Mouse (Mus musculus): ENCODE measurements around the gene Fbxw26. TPM values are rescaled to one million over a fixed set of nuclear protein-coding genes. Genes with fewer than 3 reads are reported as not detected.
"Not testable (repeated sequence)": the region's sequence is repeated elsewhere in the genome, so short reads cannot be mapped to it uniquely, and the experiment has no call there.

Gene Fbxw26
- not detected in 2 replicates for polyA plus RNA-seq (2012; rRNA removed)

DNA sequence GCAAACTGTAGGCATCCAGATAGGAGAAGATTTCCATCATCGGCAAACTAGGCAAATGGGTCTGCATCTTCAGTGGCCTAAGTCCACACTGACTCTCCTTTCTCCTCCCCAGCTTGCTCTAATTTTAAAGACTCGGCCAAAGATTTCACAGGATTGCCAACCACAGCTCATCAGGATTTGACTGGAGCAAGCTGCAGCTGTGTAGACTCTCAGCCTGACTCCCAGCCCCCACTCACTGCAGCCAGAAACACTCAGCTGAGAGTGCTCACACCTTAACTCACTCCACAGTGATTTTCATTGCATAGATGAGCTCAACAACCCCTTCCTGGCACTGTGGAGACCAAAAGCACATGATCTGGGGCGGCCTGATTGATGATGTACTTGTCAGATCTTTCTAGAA, at the start of gene Fbxw26:
Fbxw26 (minus strand) TSS at position 101 of the 400 bp plus-strand sequence.
- H3K4me3 ChIP-seq (replicated peaks; ENCODE audit: insufficient read depth, low read depth, low read length); H3K27ac ChIP-seq (ENCODE audit: insufficient read depth, low read length); H3K27me3 ChIP-seq (ENCODE audit: control insufficient read depth, insufficient read depth, low read length); DNase-seq; H3K4me1 ChIP-seq (ENCODE audit: control insufficient read depth, insufficient read depth, low read length): not testable (repeated sequence)
- WGBS = 78% methylated on average over 3 of the region's 3 CpGs

DNA sequence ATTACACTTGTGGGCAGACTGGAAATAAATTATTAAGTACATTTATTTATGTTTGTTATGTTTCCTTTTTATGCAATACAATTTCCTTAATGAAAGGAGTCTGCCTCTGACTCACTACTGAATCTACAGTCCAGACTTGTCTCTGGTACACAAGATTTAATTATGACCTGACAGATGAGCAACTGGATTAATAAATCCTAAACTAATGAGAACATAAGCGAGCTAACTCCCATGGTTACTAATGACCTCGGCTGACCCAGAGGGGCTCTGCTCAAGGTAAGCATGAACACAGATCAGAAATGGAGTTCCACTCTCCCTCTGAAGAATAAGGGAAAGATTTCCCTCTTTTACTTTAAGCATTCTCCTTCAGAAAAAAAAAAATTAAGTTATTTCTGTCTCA, 49.3 kb upstream of the Fbxw26 start:
- Histone ChIP-seq H3K27ac (ENCODE audit: insufficient read depth, low read length) (no peak overlapping the region), H3K27me3 (ENCODE audit: control insufficient read depth, insufficient read depth, low read length) (no peaks in the 10 kb centered on the region), H3K4me1 (ENCODE audit: control insufficient read depth, insufficient read depth, low read length) (no peaks in the 10 kb centered on the region), H3K4me3 (replicated peaks; ENCODE audit: insufficient read depth, low read depth, low read length) (no peak overlapping the region)
- 74% methylated on average over 2 of the region's 2 CpGs for WGBS
- DNase-seq = no peak
- TF ChIP-seq POLR2A (IDR thresholded peaks at IDR 0.05; ENCODE audit: borderline replicate concordance, insufficient read depth, low read length) (no peak), CTCF (IDR thresholded peaks at IDR 0.05; ENCODE audit: borderline replicate concordance, insufficient read depth, low read depth, low read length) (no peak)

- not testable (repeated sequence) for H3K27me3 ChIP-seq (ENCODE audit: control insufficient read depth, insufficient read depth, low read length); H3K27ac ChIP-seq (ENCODE audit: insufficient read depth, low read length); H3K4me3 ChIP-seq (replicated peaks; ENCODE audit: insufficient read depth, low read depth, low read length); H3K4me1 ChIP-seq (ENCODE audit: control insufficient read depth, insufficient read depth, low read length); DNase-seq
- 80% methylated on average over 4 of the region's 4 CpGs for WGBS
Measured at GRCm38 (mm10) chr9:109790570-109790969, 44.7 kb upstream of the Fbxw26 start, which contains the start of gene Fbxw27. Gene Fbxw27 (minus strand): TSS chr9:109790670.

GRCm38 (mm10) chr9:109766841-109767240, 21.0 kb upstream of the Fbxw26 start:
- WGBS = 60% methylated on average over 1 of the region's 1 CpGs
- H3K27me3 ChIP-seq (ENCODE audit: control insufficient read depth, insufficient read depth, low read length); H3K4me1 ChIP-seq (ENCODE audit: control insufficient read depth, insufficient read depth, low read length); H3K4me3 ChIP-seq (replicated peaks; ENCODE audit: insufficient read depth, low read depth, low read length); DNase-seq; H3K27ac ChIP-seq (ENCODE audit: insufficient read depth, low read length): not testable (repeated sequence)

DNA sequence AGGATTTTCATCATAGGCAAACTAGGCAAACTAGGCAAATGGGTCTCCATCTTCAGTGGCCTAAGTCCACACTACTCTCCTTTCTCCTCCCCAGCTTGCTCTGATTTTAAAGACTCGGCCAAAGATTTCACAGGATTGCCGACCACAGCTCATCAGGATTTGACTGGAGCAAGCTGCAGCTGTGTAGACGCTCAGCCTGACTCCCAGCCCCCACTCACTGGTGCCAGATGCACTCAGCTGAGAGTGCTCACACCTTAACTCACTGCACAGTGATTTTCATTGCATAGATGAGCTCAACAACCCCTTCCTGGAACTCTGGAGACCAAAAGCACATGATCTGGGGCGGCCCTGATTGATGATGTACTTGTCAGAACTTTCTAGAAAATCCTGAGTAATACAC, 43.3 kb downstream of the Fbxw26 start, which contains the start of gene Fbxw18:
Fbxw18 (minus strand) TSS at position 101 of the 400 bp plus-strand sequence.
- not testable (repeated sequence) for H3K27me3 ChIP-seq (ENCODE audit: control insufficient read depth, insufficient read depth, low read length); H3K27ac ChIP-seq (ENCODE audit: insufficient read depth, low read length); H3K4me1 ChIP-seq (ENCODE audit: control insufficient read depth, insufficient read depth, low read length); H3K4me3 ChIP-seq (replicated peaks; ENCODE audit: insufficient read depth, low read depth, low read length); DNase-seq
- 71% methylated on average over 4 of the region's 4 CpGs for WGBS

DNA sequence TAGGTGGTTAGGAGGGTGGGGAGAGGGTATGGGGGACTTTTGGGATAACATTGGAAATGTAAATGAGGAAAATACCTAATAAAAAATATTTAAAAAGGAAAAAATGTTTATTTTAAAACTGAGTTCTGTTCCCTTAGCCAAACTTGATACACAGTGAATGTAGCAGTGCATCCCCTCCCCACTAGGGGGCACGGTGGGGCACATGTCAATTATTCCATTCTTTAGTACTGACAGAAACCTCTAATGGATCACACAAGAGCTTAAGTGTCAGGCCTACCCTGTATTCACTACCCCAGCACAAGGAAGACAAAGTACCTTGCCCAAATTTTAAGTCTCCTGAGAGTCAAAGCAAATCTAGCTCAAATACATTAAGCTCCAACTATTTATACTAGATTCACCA, 60.6 kb downstream of the Fbxw26 start:
- no peaks in the 10 kb centered on the region for H3K27me3 ChIP-seq (ENCODE audit: control insufficient read depth, insufficient read depth, low read length)
- DNase-seq = peak; percentile 8 to 20
- H3K27ac ChIP-seq (ENCODE audit: insufficient read depth, low read length) = no peak overlapping the region
- WGBS = 7% methylated on average over 1 of the region's 1 CpGs
- H3K4me1 ChIP-seq (ENCODE audit: control insufficient read depth, insufficient read depth, low read length) = no peaks in the 10 kb centered on the region
- TF ChIP-seq CTCF (IDR thresholded peaks at IDR 0.05; ENCODE audit: borderline replicate concordance, insufficient read depth, low read depth, low read length) (peak; percentile 55; the same call in 1 of the 2 replicates), POLR2A (IDR thresholded peaks at IDR 0.05; ENCODE audit: borderline replicate concordance, insufficient read depth, low read length) (no peak)
- H3K4me3 ChIP-seq (replicated peaks; ENCODE audit: insufficient read depth, low read depth, low read length) = no peak overlapping the region

Other genes with a start within 250 kb of the Fbxw26 start
- not detected in 2 replicates for gene Fbxw15, start 177.8 kb downstream of the Fbxw26 start, polyA plus RNA-seq (2012; rRNA removed)
- not detected in 2 replicates for gene Fbxw24, start 120.0 kb downstream of the Fbxw26 start, polyA plus RNA-seq (2012; rRNA removed)
- not detected in 2 replicates for gene Fbxw25, start 81.4 kb downstream of the Fbxw26 start, polyA plus RNA-seq (2012; rRNA removed)
- gene Fbxw18, start 43.4 kb downstream of the Fbxw26 start, polyA plus RNA-seq (2012; rRNA removed) = not detected in 2 replicates
- gene Fbxw27, start 44.6 kb upstream of the Fbxw26 start, polyA plus RNA-seq (2012; rRNA removed) = 0.18 TPM in 1 of 2 replicates, not detected in the other
- 0.20 and 0.33 TPM in 2 replicates for gene Spink8, start 66.2 kb upstream of the Fbxw26 start, polyA plus RNA-seq (2012; rRNA removed)
- 20.7 and 21.4 TPM in 2 replicates for gene Nme6, start 86.7 kb upstream of the Fbxw26 start, polyA plus RNA-seq (2012; rRNA removed)
- 0.78 and 1.5 TPM in 2 replicates for gene Camp, start 103.5 kb upstream of the Fbxw26 start, polyA plus RNA-seq (2012; rRNA removed)
- gene Cdc25a, start 129.5 kb upstream of the Fbxw26 start, polyA plus RNA-seq (2012; rRNA removed) = 9.2 and 9.6 TPM in 2 replicates
- gene Map4, start 185.4 kb upstream of the Fbxw26 start, polyA plus RNA-seq (2012; rRNA removed) = 559 and 576 TPM in 2 replicates

Measured in cerebellum, adult 2 months (tissue).